Mouse (Mus musculus) limb, embryonic 14.5 days (tissue): ENCODE measurements around the gene Slc2a8. TPM values are rescaled to one million over a fixed set of nuclear protein-coding genes. Genes with fewer than 3 reads are reported as not detected.
"Not testable (repeated sequence)": the region's sequence is repeated elsewhere in the genome, so short reads cannot be mapped to it uniquely, and the experiment has no call there.

Experiments used
- ATAC-seq: fragments of 200-750 bp; cut with Nextera tagmentation; 2 replicates; pipeline ENCODE4 v1.8.0; 2017; ENCODE audit warnings: low read depth, moderate number of reproducible peaks, moderate TSS enrichment; ENCODE audit not compliant: low FRiP score
- DNase-seq: peaks from one replicate; pipeline ENCODE4 v3.0.0-alpha.2; 2015; ENCODE audit warnings: low spot score
- H3K27ac ChIP-seq: fragments of 300-500 bp; sonication (generic); replicated peaks from 2 replicates; pipeline ENCODE4 v1.5.1; 2014; ENCODE audit warnings: low read depth, mild to moderate bottlenecking, low read length, moderate library complexity, mixed read lengths
- H3K27me3 ChIP-seq: fragments of 300-500 bp; sonication (generic); 2 replicates; pipeline ENCODE4 v1.6.1; 2014; ENCODE audit warnings: low read length, mixed read lengths; ENCODE audit not compliant: control insufficient read depth, insufficient read depth
- H3K36me3 ChIP-seq: fragments of 300-500 bp; sonication (generic); 2 replicates; pipeline ENCODE4 v1.6.1; 2014; ENCODE audit warnings: mild to moderate bottlenecking, low read length, moderate library complexity, mixed read lengths; ENCODE audit not compliant: control insufficient read depth, insufficient read depth
- H3K4me1 ChIP-seq: fragments of 300-500 bp; sonication (generic); 2 replicates; pipeline ENCODE4 v1.6.1; 2014; ENCODE audit warnings: antibody characterized with exemption, low read length, mixed read lengths; ENCODE audit not compliant: control insufficient read depth, insufficient read depth
- H3K4me2 ChIP-seq: fragments of 300-500 bp; sonication (generic); replicated peaks from 2 replicates; pipeline ENCODE4 v1.6.1; 2014; ENCODE audit warnings: low read depth, mild to moderate bottlenecking, low read length, moderate library complexity; ENCODE audit not compliant: severe bottlenecking
- H3K4me3 ChIP-seq: fragments of 300-500 bp; sonication (generic); replicated peaks from 2 replicates; pipeline ENCODE4 v1.5.1; 2014; ENCODE audit warnings: low read length
- H3K9ac ChIP-seq: fragments of 300-500 bp; sonication (generic); 2 replicates; pipeline ENCODE4 v1.6.1; 2014; ENCODE audit warnings: mild to moderate bottlenecking, low read depth, low read length, moderate library complexity; ENCODE audit not compliant: severe bottlenecking
- H3K9me3 ChIP-seq: fragments of 300-500 bp; sonication (generic); 2 replicates; pipeline ENCODE4 v1.6.1; 2016; ENCODE audit warnings: low read length; ENCODE audit not compliant: control insufficient read depth
- POLR2A ChIP-seq: fragments of 200-500 bp; IDR thresholded peaks from 2 replicates; pipeline ENCODE4 v1.8.0; 2012; ENCODE audit warnings: inconsistent platforms, mild to moderate bottlenecking, moderate library complexity, borderline replicate concordance; ENCODE audit not compliant: insufficient read depth, insufficient read length; ENCODE audit errors: extremely low read depth
- WGBS: fragments of 180-500 bp; shearing (Covaris S2); extraction: QIAGEN DNeasy Blood & Tissue Kit; methylation state at CpG from one replicate; pipeline ENCODE4 v1.1.7; 2014; 5-methylcytosine and 5-hydroxymethylcytosine counted together
- polyA plus RNA-seq, 2 experiments: library from polyadenylated mRNA; depleted of rRNA in 1 of 2; stranded (reverse) in 1 of 2; unstranded in 1 of 2; fragments of >200 nt; fragmentation: Nextera tagmentation in 1 of 2; extraction: Ambion mirVana in 1 of 2; gene quantifications; 2 replicates each; pipeline versions ENCODE4 v1.2.1 to v1.2.3; 2012 to 2014

Gene Slc2a8
- polyA plus RNA-seq, 2 experiments = 16.8 to 26.0 TPM

DNA sequence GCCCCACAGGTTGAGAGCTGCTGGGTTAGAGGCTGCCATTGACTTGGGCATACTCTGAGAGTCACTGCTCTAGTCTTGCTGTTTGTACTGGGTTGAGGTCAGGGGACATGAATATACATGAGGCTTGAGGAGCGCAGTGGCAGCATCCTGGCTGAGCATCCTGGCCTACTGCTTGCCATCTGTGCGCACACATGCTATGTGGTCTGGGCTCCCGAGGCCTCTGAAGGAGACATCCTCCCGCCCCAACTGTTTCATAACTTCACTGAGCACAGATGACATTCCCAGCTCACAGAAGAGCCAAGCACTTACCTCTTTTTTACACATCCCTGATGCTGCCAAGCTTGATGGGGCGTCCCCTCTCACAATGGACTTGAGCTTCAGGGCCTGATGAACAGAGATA lies 33.0 kb upstream of the Slc2a8 start:
- WGBS = 86% methylated on average over 5 of the region's 5 CpGs
- ATAC-seq (no peak), DNase-seq (no peak)

DNA sequence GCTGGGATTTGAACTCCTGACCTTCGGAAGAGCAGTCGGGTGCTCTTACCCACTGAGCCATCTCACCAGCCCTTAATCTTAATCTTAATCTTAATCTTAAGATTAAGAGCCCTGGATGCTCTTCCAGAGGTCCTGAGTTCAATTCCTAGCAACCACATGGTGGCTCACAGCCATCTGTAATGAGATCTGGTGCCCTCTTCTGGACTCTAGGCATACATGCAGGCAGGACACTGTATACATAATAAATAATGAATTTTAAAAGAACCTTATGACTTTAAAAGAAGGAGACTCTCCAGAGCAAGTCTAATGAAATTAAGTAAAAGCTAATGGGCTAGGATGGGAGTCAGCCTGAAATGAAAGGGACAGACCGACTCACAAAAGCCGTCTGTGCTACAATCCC lies 27.2 kb upstream of the Slc2a8 start:
- ATAC-seq, H3K9me3 ChIP-seq, H3K4me3 ChIP-seq, DNase-seq, H3K9ac ChIP-seq, H3K4me2 ChIP-seq, H3K36me3 ChIP-seq, H3K27ac ChIP-seq, H3K4me1 ChIP-seq, H3K27me3 ChIP-seq: not testable (repeated sequence)
- WGBS = 93% methylated on average over 4 of the region's 4 CpGs

More for the DNA sequence above, 33.0 kb upstream of the Slc2a8 start:
- Histone ChIP-seq H3K4me1 (no peaks in the 10 kb centered on the region), H3K4me2 (no peak overlapping the region), H3K9me3 (no peaks in the 10 kb centered on the region), H3K36me3 (no peaks in the 10 kb centered on the region), H3K9ac (no peak overlapping the region), H3K27ac (no peak overlapping the region), H3K27me3 (no peaks in the 10 kb centered on the region), H3K4me3 (no peak overlapping the region)
- no peak for TF ChIP-seq POLR2A

DNA sequence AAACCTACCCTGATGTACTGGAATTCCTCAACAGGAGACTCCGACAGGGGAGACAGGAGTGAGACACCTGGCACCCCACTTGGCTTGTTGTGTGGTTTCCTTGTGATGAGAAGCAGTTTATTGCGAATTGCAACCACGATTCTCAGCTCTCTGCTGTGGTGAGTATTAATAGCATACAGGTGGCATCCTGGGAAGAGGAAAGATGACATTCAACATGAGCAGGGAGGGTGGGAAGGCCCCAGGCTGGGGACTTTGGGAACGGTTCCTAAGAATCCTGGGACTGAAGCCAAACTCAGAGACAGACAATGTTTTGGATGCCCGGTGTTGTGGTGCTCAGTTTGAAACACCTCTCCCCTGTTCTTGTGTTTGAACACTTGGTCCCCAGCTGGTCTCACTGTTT lies 23.2 kb upstream of the Slc2a8 start:
- DNase-seq (no peak), ATAC-seq (no peak)
- Histone ChIP-seq H3K9me3 (no peaks in the 10 kb centered on the region), H3K27me3 (no peaks in the 10 kb centered on the region), H3K36me3 (0 out of 2 replicates have a peak, but pooled peaks cover 6% of the 10 kb centered on the region), H3K4me2 (no peak overlapping the region), H3K4me3 (no peak overlapping the region), H3K27ac (no peak overlapping the region), H3K4me1 (no peaks in the 10 kb centered on the region), H3K9ac (no peak overlapping the region)
- WGBS = 61% methylated on average over 5 of the region's 5 CpGs
- no peak for TF ChIP-seq POLR2A

DNA sequence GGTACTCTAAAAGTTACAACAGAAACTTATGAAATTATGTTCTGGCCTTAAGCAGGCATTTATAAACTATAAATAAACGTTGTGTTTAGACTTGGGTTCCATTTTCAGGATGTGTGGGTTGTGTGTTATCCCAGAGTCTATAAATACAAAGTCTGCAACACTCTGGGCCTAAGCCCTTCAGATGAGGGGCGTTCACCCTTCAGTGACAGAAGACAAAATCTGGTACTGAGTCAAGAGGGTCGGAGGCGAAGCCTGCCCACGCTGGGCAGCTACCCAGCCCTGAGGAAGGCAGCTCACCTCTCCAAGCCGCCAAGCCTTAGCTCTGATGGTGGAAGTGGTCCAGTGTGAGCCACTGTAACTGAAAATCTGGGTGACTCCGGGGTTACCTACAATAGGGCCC lies 20.3 kb upstream of the Slc2a8 start:
- H3K27ac ChIP-seq = no peak overlapping the region
- WGBS = 88% methylated on average over 7 of the region's 7 CpGs
- no peak overlapping the region for H3K4me3 ChIP-seq
- DNase-seq (no peak), ATAC-seq (no peak)
- H3K9me3 ChIP-seq = no peaks in the 10 kb centered on the region
- H3K4me1 ChIP-seq = no peaks in the 10 kb centered on the region
- no peak for TF ChIP-seq POLR2A
- H3K36me3 ChIP-seq = 0 out of 2 replicates have a peak, but pooled peaks cover 6% of the 10 kb centered on the region
- no peaks in the 10 kb centered on the region for H3K27me3 ChIP-seq
- no peak overlapping the region for H3K9ac ChIP-seq
- H3K4me2 ChIP-seq = no peak overlapping the region

DNA sequence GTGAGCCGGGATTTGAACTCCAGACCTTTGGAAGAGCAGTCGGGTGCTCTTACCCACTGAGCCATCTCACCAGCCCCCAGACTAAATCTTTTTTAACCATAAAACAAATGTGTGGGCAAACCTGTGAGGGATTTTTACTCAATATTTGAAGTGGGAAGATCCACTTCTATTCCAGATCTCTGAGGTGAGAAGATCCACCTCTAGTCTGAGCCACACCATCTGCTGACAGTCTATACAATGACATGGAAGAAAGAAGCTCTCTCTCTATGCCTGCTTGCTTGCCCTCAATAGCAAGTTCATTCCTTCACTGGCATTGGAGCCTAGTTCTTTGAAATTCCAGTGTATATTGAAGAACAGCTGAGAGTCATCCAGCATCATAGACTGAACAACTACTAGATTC lies 17.9 kb upstream of the Slc2a8 start:
- TF ChIP-seq POLR2A = no peak
- Histone ChIP-seq H3K9ac (no peak overlapping the region), H3K4me3 (no peak overlapping the region), H3K9me3 (no peaks in the 10 kb centered on the region), H3K4me1 (no peaks in the 10 kb centered on the region), H3K27ac (no peak overlapping the region), H3K4me2 (no peak overlapping the region), H3K27me3 (no peaks in the 10 kb centered on the region), H3K36me3 (0 out of 2 replicates have a peak, but pooled peaks cover 6% of the 10 kb centered on the region)
- ATAC-seq (no peak), DNase-seq (no peak)
- 87% methylated on average over 2 of the region's 2 CpGs for WGBS

DNA sequence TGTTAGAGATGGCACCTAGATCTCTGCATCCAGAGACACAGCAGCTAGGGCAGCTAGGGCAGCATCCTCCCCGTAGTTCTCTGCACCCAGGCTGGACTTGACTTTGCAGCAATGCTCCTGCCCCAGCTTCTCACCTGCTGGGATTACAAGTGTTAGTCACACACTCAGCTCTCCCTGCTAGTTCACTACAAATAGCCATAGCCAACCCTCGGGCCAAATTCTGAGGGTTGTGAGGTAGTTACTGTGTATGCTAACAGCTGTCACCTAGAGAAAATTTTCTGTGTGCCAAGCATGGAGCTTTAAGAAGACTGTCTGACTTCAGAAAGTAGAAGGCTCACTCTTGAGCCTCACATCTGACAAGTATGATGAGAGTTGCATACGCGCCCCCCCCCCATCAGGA lies 15.9 kb upstream of the Slc2a8 start:
- no peak for TF ChIP-seq POLR2A
- no peaks in the 10 kb centered on the region for H3K4me1 ChIP-seq
- no peaks in the 10 kb centered on the region for H3K36me3 ChIP-seq
- ATAC-seq (no peak), DNase-seq (no peak)
- H3K27ac ChIP-seq = no peak overlapping the region
- no peak overlapping the region for H3K4me2 ChIP-seq
- H3K27me3 ChIP-seq = no peaks in the 10 kb centered on the region
- no peak overlapping the region for H3K9ac ChIP-seq
- H3K9me3 ChIP-seq = no peaks in the 10 kb centered on the region
- 70% methylated on average over 4 of the region's 4 CpGs for WGBS
- no peak overlapping the region for H3K4me3 ChIP-seq
